Mouse (Mus musculus): ENCODE data around the gene Olfr288.

Olfr288 gene

DNA sequence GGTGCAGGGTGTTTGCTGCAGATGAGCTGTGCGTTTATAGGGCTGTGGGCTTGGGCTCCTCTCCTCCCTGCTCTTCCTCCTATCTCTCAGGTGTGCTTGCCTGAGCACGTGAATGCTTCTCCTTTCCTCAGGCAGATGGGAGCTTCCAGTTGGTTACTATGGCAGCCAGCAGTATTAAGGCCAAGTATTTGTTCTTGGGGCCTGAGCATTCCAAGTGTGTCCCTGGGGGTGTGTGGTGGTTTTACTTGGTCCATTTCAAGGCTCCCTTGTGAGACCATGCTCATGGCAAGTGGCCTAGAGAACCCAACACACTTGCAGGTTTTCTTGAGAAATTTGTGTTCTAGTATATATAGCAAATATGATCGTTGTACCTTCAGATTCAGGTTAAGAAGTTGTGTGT lies at the start of gene Olfr288:
TSS of gene Olfr288 (minus strand) at position 101 of the 400 bp plus-strand sequence.
- WGBS: 73% methylated on average over 3 of the region's 3 CpGs

DNA sequence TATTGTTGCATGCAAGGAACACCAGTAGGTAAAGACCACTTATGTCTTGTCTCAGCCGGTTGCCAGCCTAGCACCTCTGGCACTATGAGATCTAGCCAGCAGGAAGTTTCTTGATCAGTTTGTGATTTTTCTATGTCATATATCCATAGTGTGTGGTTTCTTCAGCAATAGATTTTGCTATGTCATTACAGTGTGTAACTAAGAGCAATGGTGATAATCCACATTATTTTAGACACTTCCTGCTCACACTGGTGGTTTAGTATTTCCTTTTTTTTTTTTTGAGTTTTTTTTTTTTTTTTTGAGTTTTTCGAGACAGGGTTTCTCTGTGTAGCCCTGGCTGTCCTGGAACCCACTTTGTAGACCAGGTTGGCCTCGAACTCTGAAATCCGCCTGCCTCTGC lies 40.1 kb upstream of the Olfr288 start:
- 93% methylated on average over 4 of the region's 4 CpGs for WGBS

DNA sequence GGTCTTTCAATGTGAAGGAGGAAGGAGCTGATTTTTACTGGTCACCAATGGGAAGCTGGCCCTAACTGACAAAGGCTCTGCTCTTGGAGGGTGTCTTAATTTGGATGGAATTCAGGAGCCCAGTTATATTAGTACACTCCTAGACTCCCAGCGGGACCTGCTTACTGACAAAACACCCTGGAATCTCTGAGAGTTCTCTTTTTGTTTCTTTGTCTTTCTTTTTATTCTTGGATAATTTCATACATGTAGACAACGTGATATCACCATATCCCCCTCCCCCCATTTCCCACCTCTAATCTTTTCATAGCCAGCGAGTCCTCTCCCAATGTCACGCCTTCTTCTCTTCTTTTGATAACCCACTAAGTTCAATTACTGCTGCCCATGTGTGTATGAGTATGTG lies 39.0 kb upstream of the Olfr288 start, which contains the start of gene Olfr286:
TSS of gene Olfr286 (minus strand) at position 101 of the 400 bp plus-strand sequence.
- WGBS: 87% methylated on average over 4 of the region's 4 CpGs

DNA sequence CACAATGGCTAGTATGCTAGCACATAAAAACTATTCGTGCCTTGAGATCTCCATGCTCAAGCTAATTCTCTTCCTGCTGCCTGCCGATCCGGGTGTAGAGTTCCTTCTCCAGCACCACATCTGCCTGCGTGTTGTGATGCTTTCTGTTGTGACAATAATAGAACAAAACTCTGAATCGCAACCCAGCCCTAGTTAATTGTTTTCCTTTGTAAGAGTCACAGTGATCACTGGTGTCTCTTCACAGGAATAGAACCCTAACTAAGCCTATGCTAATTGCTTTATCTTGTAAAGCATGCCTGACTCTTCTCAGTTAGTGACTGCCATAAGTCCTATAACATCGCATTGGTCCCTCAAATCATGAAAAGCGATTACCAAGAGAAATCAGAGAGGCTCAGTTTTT lies 30.8 kb upstream of the Olfr288 start:
- 70% methylated on average over 7 of the region's 7 CpGs for WGBS

DNA sequence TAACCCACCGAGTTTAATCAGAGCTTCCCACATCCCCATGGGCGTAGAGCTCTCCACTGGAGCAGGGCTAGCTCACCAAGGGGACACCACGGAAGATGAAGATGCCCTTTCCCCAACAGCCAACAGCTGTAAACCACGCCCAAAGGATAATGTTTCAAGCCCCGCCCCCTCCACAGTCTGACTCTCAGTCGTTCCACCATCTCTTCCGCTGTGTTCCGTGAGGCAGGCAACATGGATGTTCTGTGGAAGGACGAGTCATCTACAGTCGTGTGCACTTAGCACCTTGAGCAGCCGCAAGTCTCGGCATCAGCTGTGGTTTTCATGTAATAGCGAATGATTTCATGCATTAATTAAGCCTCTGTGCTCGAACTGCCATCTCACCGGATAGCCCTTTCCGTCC lies 30.3 kb upstream of the Olfr288 start:
- WGBS: 47% methylated on average over 16 of the region's 16 CpGs

DNA sequence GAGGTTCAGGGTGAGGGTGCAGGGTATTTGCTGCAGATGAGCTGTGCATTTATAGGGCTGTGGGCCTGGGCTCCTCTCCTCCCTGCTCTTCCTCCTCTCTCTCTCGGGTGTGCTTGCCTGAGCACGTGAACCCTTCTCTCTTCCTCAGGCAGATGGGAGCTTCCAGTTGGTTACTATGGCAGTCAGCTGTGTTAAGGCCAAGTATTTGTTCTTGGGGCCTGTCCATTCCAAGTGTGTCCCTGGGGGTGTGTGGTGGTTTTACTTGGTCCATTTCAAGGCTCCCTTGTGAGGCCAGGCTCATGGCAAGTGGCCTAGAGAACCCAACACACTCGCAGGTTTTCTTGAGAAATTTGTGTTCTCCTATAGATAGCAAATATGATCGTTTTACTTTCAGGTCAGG lies 25.5 kb upstream of the Olfr288 start, which contains the start of the genes Gm44579 and Olfr287:
TSS of gene Gm44579 (minus strand) at position 101 of the 400 bp plus-strand sequence.
TSS of gene Olfr287 (minus strand) at position 180 of the 400 bp plus-strand sequence.
- WGBS: 65% methylated on average over 4 of the region's 4 CpGs

DNA sequence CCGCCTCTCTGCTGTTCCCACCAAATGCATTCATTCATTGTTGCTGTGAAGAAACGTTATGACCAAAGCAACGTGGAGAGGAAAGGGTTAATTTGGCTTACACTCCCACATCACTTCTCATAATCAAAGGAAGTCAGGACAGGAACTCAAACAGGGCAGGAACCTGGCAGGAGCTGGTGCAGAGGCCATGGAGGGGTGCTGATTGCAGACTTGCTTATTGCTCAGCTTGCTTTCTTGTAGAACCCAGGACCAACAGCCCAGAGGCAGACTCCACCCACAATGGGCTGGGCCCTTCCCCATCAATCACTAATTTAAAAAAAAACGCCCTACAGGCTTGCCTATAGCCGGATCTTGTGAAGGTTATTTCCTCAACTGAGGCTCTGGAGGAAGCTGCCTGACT lies 18.8 kb upstream of the Olfr288 start:
- WGBS: 68% methylated on average over 5 of the region's 5 CpGs

DNA sequence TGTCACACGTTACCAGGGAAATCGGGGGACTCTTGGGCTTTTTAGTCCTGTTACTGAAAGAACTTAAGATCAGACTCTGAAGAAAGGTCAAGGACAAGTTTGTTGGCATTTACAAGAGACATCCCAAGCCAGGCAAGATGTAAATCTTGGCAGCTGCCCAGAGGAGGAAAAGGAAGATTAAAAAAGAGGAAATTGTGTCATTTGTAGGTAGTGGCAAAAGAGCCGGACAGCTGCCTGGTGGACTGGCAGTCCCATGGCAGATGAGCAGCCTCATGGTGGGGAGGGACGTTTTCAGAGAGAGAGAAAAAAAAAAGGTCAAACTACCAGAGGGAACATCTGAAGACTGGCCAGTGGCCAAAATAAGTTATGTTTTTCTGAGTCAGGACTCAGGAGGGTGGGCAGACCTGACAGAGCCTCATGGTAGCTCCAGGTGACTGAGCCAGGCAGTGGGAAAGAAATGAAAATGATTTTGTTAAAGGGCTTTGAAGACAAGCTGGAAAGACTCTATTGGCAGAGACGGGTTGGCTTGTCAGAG lies 18.1 kb upstream of the Olfr288 start:
- WGBS: 72% methylated on average over 5 of the region's 5 CpGs

DNA sequence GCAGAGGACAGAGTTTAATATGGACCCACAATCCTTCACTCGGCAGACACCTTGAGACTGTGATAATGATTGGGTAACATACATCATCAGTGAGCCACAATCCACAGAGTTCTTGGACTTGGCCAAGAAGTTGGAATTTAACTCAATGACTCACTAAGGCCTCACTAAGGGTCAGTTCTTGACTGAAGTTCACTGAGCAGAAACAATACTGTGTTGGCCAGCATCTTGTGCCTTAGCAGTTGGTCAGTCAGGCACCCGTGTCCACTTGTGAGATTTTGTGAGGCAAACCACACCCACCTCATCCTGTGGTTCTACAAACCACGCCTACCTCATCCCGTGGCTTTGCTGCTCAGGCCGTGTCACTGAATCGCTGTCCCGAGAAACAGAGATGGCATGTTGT lies 14.3 kb upstream of the Olfr288 start:
- 77% methylated on average over 7 of the region's 7 CpGs for WGBS

DNA sequence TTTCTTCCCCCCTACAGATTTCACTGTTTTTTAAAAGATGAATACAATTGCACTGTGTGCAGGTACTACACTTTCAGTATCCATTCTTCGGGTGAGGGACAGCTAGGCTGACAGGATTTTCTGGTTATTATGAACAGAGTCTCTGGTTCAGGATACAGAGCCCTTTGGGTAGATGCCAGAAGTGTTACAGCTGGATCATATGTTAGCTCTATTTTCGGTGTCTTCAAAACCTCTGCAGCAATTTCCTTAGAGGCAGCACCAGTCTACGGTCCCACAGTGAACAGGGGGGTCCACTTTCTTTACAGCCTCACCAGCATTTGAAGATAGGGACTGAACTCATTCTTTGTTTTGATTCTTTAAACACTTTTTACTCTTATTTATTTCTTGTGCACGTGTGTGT lies 10.9 kb downstream of the Olfr288 start:
- WGBS: 75% methylated on average over 4 of the region's 4 CpGs

DNA sequence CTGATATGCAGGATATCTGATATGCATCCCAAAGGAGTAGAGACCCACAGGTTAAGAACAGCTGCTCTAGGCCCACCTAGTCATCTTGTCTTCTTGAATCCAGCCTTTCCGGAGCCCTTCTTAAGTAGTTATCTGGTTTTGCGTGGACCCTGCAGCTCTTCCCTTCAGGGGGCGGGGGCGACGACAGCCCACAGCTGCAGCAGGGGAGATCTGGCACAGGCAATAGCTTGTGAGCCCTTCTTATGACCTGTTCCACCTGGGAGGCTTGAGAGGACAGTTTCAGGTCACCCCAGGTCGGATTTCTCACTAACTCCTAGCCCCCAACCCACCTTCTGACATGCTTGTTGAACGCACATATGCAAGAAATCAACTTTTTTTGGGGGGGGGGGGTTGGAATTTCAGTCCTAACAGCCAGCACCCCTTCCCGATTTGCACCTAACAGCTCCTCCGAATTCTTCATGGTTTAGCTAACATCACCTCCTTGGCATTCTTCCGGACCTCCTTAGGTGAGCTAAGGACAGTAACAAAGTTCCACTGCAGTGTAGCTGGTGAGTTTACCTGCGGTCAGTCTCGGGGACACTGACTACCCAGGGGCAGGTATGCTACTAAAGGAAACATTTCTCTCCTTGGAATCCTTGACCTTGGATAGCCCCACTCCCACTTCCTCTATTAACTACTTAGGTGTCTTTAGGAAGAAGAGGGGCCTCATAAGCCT lies 13.3 kb downstream of the Olfr288 start:
- WGBS: 69% methylated on average over 12 of the region's 12 CpGs

DNA sequence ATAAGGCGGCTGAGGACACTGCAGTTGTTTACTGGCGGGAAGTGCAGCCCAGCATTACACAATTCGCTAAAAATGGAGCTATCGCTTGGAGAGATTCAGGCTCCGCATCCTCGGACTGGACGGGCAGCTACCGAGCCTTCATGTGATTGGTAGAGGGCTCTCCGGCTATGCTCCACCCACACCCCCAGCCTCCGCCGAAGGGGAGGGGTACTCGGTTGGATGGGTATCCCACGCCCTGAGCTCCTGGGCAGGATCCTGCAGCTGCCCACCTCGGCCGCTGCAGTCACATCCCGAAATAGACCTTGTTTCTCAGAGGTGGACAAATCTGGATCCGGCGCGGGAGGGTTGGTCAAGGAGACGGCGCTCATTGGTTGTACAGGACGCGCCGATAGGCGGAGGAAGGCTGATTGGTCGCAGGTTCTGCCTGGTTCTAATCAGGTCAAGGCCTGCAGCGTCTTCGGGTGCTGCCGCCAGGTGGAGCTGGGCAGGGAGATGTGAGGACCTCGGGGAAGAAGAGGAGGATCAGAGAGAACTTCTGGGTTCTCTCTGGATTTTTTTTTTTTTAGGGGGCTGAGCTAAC lies 14.1 kb downstream of the Olfr288 start:
- under 1% methylated on average over 30 of the region's 30 CpGs for WGBS

DNA sequence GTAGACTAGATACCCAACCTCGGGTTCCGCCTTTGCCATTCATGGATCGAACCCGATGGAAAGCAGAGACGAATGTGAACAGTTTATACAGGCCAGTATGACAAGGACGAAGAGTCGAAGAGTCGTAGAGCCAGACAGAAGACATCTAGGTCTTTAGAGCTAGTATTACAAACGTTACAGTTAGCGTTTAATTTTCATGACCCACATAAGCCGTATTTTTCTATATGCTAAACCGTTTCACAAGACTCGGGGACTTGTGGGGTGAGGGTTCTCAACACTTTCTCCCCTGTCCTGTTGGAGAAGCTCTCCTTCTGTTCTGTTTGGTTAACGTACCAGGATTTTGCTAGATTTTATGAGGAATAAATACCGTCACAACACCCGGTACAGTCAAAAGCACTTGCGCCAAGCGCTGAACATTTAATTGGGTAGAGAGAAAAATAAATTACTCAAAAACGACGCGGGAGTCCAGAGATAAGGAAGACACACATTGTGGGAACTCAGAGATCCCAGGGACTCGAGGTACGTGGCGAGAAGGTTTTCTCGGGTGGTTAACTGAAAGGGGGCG lies 14.7 kb downstream of the Olfr288 start:
- 7% methylated on average over 26 of the region's 26 CpGs for WGBS

DNA sequence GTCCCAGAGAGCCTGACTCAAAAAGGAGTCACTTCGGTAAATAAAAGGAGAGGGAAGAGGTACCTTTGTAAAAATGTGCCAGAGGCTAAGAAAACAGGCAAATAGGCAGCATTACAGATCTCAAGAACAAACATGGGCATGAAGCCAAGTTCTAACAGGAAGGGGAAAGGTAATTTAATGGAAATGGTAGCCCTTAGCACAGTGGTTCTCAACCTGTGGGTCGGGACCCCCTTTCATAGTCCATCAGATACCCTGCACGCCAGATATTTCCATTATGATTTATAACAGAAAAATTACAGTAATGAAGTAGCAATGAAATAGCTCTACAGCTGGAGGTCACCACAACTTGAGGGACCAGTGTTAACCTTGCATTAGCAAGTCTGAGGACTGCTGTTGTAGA lies 18.0 kb downstream of the Olfr288 start:
- WGBS: 77% methylated on average over 3 of the region's 3 CpGs

DNA sequence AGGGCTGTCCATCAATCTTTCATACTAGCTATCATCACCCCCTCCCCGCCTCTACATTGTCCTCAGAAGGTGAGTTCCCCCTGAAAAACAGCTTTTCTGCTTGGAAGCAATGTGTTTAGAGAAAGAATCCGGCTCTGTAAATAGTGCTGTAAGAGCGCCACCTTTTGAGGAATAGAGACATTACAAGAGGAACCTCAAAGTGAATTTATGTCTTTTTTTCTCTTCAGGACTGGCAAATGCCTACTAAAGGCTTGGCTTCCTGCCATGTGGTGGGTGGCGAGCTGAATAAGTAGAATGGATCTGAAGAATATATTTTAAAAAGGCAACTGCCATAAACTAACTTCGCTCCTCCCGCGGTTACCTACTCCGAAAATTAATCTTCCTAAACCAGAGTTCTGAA lies 21.5 kb downstream of the Olfr288 start:
- WGBS: 8% methylated on average over 8 of the region's 8 CpGs

DNA sequence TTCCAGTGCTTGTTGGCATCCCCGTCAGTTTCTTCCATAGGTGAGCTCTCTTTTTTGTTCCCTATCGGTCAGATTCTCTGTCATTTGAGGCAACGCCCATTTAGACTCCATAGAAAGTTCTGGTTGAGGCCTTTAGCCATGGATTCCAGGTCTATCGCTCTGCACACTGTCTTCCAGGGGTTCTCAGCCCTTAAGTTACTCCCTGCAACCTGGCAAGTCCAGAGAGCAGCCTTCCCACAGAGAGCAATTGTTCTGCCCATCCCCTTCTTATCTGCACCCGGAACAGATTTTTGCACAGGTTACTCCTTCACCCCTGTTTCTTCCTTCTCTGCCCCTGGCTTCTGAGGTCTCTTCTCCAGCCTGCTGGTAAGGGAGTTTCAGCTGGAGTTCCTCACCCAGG lies 23.2 kb downstream of the Olfr288 start:
- WGBS: 64% methylated on average over 5 of the region's 5 CpGs

DNA sequence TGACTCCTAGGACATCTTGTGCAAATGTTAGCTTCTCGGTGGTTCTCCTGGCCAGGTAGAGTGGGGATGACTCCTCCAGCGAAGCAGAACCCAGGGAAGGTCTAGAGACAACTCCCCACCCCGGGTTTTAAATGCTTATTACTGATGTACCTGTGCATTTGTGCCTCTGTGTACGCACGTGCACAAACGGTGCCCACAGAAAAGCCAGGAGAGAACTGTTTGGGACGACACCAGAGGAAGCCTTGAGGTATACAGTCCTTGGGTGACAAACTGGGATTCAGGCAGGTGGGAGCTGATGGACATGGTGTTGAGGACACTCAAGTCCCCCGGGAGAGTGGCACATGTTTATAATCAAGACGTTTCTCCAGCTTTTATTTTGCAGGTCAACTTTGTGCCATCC lies 24.4 kb downstream of the Olfr288 start:
- WGBS: 49% methylated on average over 9 of the region's 9 CpGs

DNA sequence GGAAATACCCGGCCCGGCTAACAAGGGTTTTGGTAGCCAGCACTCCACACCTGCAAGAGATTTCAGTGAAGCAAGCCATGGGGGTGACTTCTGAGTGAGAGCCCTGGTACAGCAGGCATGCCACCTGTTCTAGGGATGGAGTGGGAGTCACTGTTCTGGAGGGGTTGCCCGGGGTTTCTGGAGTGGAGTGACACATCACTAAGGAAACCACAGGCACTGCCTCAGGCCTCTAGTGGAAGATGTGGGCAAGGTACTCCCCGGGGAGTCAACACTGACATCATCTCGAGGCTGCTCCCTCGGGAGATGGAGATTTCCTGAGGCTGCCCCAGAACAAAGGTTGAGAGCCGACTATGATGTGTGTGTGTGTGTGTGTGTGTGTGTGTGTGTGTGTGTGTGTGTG lies 25.0 kb downstream of the Olfr288 start:
- 13% methylated on average over 7 of the region's 7 CpGs for WGBS

DNA sequence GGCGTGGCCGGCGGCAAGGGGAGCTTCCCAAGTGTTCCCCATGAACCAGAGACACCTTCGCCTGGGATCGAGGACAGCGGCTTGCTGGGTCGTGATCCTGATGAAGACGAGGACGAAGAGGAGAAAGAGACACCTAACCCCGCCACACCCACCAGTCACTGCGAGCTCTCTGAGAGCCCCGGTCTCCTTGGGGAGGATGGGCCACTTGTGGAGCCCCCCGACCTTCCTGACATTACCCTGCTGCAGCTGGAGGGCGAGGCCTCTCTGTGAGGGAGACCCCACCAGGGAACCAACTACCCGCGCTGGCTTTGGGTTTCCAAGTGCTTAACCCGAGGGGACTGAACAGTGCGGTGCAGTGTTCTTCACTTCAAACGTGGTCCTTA lies 26.7 kb downstream of the Olfr288 start:
- WGBS: 11% methylated on average over 19 of the region's 19 CpGs

DNA sequence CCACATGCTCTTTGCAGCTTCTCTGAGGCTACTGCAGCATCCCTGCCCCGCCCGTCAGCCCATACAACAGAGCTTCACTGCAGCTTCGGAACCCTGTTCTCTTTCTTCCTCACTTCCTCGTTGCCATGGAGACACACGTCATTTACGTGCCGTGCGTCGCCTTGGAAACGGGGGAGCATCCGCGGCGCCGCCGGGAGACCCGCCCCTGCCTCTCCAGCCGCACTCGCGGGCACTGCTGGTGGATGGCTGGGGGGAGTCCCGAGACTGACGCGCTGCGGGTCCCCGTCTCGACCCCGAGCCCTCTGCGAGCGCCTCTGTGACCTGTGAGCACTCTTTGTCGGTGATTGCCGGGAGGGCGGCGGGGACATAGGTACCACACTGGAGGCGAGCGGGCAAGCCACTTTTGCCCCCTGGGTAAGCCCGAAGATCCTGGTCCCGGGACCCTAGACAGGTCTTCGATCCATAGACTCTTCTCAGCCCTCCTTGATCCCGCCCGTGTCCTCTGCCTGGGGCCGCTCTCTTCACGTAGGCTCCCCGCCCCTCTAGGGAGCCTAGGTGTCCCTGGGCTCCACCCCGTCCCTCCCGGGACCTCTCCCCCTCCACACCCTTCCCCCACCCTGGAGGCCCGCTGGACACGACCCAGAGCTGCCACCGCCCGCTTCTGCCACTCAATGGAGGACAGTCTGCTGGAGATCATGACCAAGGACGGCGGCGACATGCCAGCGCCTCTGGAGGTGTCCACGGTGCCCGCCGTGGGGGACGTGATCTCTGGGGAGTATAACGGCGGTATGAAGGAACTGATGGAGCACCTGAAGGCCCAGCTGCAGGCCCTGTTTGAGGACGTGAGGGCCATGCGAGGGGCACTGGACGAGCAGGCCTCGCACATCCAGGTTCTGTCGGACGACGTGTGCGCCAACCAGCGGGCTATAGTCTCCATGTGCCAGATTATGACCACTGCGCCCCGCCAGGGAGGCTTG lies 27.4 kb downstream of the Olfr288 start:
- WGBS: 1% methylated on average over 69 of the region's 69 CpGs

DNA sequence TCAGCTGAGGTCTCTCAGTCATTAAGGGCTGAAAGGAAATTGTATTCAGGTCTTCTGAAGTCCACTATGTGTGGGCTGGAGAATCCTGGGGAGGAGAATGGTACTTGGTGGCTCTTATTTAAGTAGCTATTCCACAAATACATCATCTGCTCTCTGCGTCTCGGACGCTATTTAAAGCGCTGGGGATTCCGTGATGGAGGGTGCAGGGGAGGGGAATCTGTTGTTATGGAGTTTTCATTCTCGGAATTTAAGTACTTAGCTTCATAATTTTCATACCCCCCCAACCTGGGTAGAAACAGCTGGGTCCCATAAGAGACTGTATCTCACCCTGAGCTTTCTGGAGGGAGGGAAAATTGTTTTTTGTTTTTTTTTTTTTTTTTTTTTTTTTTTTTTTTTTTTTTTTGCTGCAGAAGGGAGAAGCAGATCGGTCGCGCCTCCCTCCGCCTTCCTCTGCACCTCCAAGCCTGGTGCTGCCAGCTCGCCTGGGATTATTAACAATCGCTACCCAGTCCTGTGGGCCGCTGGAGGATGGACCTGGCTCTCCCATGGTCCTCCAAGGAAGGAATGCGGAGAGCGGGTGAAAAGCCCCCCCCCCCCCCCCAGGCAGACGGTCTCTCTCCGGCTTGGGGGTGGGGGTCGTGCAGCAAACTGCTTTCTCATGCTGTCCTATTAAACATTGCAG lies 28.2 kb downstream of the Olfr288 start, which contains the start of gene Ccdc184:
TSS of gene Ccdc184 (plus strand) at position 196 of the 682 bp plus-strand sequence.
- WGBS: 2% methylated on average over 18 of the region's 18 CpGs

All from cerebral cortex, adult 2 months (tissue).